Mouse (Mus musculus) heart, postnatal 0 days (tissue): ENCODE data around the gene Ankrd65. TPM values are rescaled to one million over a fixed set of nuclear protein-coding genes. Genes with fewer than 3 reads are reported as not detected.
"Not testable (repeated sequence)": the region's sequence is repeated elsewhere in the genome, so short reads cannot be mapped to it uniquely, and the experiment has no call there.

Experiments
- ATAC-seq: fragments of 200-750 bp; cut with Nextera tagmentation; 2 replicates; pipeline ENCODE4 v1.8.0; 2017; ENCODE audit warnings: low read depth, moderate number of reproducible peaks, moderate library complexity; ENCODE audit not compliant: insufficient read depth
- DNase-seq: peaks from one replicate; pipeline ENCODE4 v3.0.0-alpha.2; 2016; ENCODE audit warnings: low spot score
- H3K27ac ChIP-seq: fragments of 300-500 bp; sonication (generic); 2 replicates; pipeline ENCODE4 v1.5.1; 2014; ENCODE audit warnings: low read depth, mild to moderate bottlenecking
- H3K27me3 ChIP-seq: fragments of 300-500 bp; sonication (generic); 2 replicates; pipeline ENCODE4 v1.6.1; 2014; ENCODE audit warnings: low read length, mixed read lengths; ENCODE audit not compliant: control insufficient read depth, insufficient read depth
- H3K36me3 ChIP-seq: fragments of 300-500 bp; sonication (generic); replicated peaks from 2 replicates; pipeline ENCODE4 v1.6.1; 2014; ENCODE audit warnings: low read length, mixed read lengths; ENCODE audit not compliant: control insufficient read depth, insufficient read depth
- H3K4me1 ChIP-seq: fragments of 300-500 bp; sonication (generic); 2 replicates; pipeline ENCODE4 v1.6.1; 2014; ENCODE audit warnings: antibody characterized with exemption; ENCODE audit not compliant: control insufficient read depth, insufficient read depth
- H3K4me2 ChIP-seq: fragments of 300-500 bp; sonication (generic); 2 replicates; pipeline ENCODE4 v1.6.1; 2014; ENCODE audit warnings: low read depth, mild to moderate bottlenecking, low read length, moderate library complexity
- H3K4me3 ChIP-seq: fragments of 300-500 bp; sonication (generic); 2 replicates; pipeline ENCODE4 v1.5.1; 2014; ENCODE audit warnings: low read depth, low read length
- H3K9ac ChIP-seq: fragments of 300-500 bp; sonication (generic); replicated peaks from 2 replicates; pipeline ENCODE4 v1.6.1; 2014; ENCODE audit warnings: low read depth, low read length, mixed read lengths
- H3K9me3 ChIP-seq: fragments of 300-500 bp; sonication (generic); replicated peaks from 2 replicates; pipeline ENCODE4 v1.6.1; 2016; ENCODE audit warnings: low read length; ENCODE audit not compliant: control insufficient read depth
- CTCF ChIP-seq: IDR thresholded peaks from 2 replicates; pipeline ENCODE4 v1.5.1; 2016; ENCODE audit warnings: antibody characterized with exemption, control low read depth, low read depth
- EP300 ChIP-seq: IDR thresholded peaks from 2 replicates; pipeline ENCODE4 v1.6.1; 2016; ENCODE audit warnings: antibody characterized with exemption, low read depth
- WGBS: fragments of 180-500 bp; shearing (Covaris S2); extraction: QIAGEN DNeasy Blood & Tissue Kit; methylation state at CpG from one replicate; pipeline ENCODE4 v1.1.7; 2014; 5-methylcytosine and 5-hydroxymethylcytosine counted together
- polyA plus RNA-seq: library from polyadenylated mRNA; unstranded; fragments of >200 nt; fragmentation: Nextera tagmentation; extraction: Ambion mirVana; gene quantifications from 2 replicates; pipeline ENCODE4 v1.2.1, GENCODE M21; 2015
- total RNA-seq: library from RNA; depleted of rRNA; stranded (reverse); fragments of >200 nt; gene quantifications from 2 replicates; pipeline ENCODE4 v1.2.3, GENCODE M21; 2014; ENCODE audit warnings: low replicate concordance

Ankrd65 gene
- total and polyA plus RNA-seq, 2 experiments from 2014 or later: not detected

- 26% methylated on average over 16 of the region's 16 CpGs for WGBS
- ATAC-seq (peak; percentile 59), DNase-seq (no peak)
- Histone ChIP-seq H3K9me3 (no peaks in the 10 kb centered on the region), H3K4me1 (peaks cover 15% of the 10 kb centered on the region), H3K27me3 (no peaks in the 10 kb centered on the region), H3K9ac (peak overlapping the region; percentile 81), H3K36me3 (no peaks in the 10 kb centered on the region), H3K4me2 (peak overlapping the region; percentile 79), H3K27ac (peak overlapping the region; percentile 85), H3K4me3 (peak overlapping the region; percentile 61)
- no peak for TF ChIP-seq CTCF
- TF ChIP-seq EP300: no peak
Measured at GRCm38 (mm10) chr4:155783486-155784080, 6.7 kb upstream of the Ankrd65 start.

- Histone ChIP-seq H3K36me3 (no peaks in the 10 kb centered on the region), H3K27me3 (no peaks in the 10 kb centered on the region), H3K4me2 (peak overlapping the region; percentile 79), H3K9me3 (no peaks in the 10 kb centered on the region), H3K27ac (peak overlapping the region; percentile 85), H3K9ac (peak overlapping the region; percentile 81), H3K4me1 (peaks cover 15% of the 10 kb centered on the region), H3K4me3 (peak overlapping the region; percentile 61)
- ATAC-seq: peak; percentile 79
- TF ChIP-seq EP300 (peak; percentile 49; the same call in 1 of the 2 replicates), CTCF (peak; percentile 72)
- peak; percentile 80 for DNase-seq
- WGBS: under 1% methylated on average over 52 of the region's 52 CpGs
Measured at GRCm38 (mm10) chr4:155784081-155784701, 6.0 kb upstream of the Ankrd65 start.

DNA sequence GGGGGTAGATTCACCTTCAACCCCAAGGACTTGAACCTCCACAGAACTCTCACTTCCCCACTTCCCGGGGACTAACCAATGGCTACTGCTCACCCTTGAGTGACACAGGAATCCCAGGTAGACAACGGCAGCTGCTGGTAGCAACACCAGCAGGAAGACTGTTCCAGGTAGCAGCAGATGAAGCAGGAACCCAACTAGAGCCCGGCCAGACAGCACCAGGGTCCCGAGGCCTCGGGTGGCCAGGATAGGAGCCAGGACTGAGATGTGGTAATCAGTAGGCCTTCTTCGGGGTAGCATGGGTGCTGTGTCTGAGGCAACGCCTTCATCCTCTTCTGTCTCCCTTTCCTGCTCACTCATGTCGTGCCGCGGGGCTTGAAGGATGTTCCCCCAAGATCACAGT, 5.0 kb upstream of the Ankrd65 start:
- ATAC-seq: no peak
- WGBS: 62% methylated on average over 10 of the region's 10 CpGs

DNA sequence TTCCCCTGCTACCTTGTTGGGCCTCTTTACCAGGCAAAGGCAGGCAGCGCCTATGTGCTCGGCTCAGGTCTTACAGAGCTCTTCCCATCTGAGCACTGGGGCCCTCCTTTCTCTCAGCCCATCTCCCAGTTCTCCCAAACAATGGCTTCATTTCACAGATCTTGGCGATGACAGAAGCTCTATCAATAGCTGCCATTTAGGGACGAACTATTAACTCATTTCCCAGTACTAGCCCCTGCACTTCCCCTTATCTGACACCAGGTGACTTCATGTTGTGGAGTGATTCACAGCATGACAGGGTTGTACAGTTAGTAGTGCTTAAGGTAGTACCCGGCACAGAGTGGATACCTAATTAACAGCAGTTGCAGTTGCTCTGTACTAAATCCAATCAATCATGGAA, 4.4 kb upstream of the Ankrd65 start, which contains the start of gene Tmem88b:
Tmem88b (minus strand) TSS at position 56 of the 400 bp plus-strand sequence.
- DNase-seq (no peak), ATAC-seq (peak; percentile 8; the same call in 1 of the 2 replicates)
- TF ChIP-seq CTCF: 0 out of 2 replicates have a peak, but pooled peaks have one; percentile 20
- no peak for TF ChIP-seq EP300
- Histone ChIP-seq H3K36me3 (no peaks in the 10 kb centered on the region), H3K4me2 (peak within 1 kb of the TSS; percentile 79), H3K4me3 (peak within 1 kb of the TSS; percentile 61), H3K9ac (no peak within 1 kb of the TSS; the same call in 1 of the 2 replicates), H3K4me1 (peaks cover 15% of the 10 kb centered on the region), H3K27me3 (no peaks in the 10 kb centered on the region), H3K27ac (peak within 1 kb of the TSS; percentile 85), H3K9me3 (no peaks in the 10 kb centered on the region)
- 26% methylated on average over 5 of the region's 5 CpGs for WGBS

More for the DNA sequence above, 5.0 kb upstream of the Ankrd65 start:
- Histone ChIP-seq H3K4me2 (peak overlapping the region; percentile 22; the same call in 1 of the 2 replicates), H3K4me3 (no peak overlapping the region), H3K4me1 (peaks cover 15% of the 10 kb centered on the region), H3K9ac (no peak overlapping the region; the same call in 1 of the 2 replicates), H3K36me3 (no peaks in the 10 kb centered on the region), H3K27me3 (no peaks in the 10 kb centered on the region), H3K9me3 (no peaks in the 10 kb centered on the region), H3K27ac (peak overlapping the region; percentile 40)
- DNase-seq: no peak
- TF ChIP-seq CTCF: no peak
- no peak for TF ChIP-seq EP300

DNA sequence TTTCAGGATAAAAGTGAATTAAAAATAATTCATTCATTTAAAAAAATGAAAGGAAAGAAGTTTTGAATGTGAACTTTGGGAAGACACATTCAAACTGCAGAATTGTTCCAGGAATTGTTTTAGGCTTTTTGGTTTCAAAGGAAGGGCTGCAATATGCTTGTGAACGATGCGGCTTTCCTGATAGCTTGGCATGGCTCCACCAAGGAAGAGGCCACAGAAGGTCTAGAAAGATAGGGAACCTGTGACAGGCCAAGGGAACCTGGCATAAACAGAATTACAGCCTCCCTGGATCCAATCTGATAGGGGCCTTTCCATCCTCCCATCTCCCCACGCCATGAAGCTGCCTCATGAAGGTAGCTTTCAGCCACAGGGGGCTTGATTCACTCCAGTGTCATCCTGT, 1.9 kb upstream of the Ankrd65 start:
- ATAC-seq: no peak
- Histone ChIP-seq H3K9ac (no peak overlapping the region), H3K27me3 (no peaks in the 10 kb centered on the region), H3K36me3 (no peaks in the 10 kb centered on the region), H3K4me2 (no peak overlapping the region), H3K27ac (no peak overlapping the region), H3K4me3 (no peak overlapping the region), H3K4me1 (peaks cover 14% of the 10 kb centered on the region; the same call in 1 of the 2 replicates), H3K9me3 (no peaks in the 10 kb centered on the region)
- no peak for DNase-seq
- no peak for TF ChIP-seq CTCF
- TF ChIP-seq EP300: no peak
- WGBS: 48% methylated on average over 3 of the region's 3 CpGs

DNA sequence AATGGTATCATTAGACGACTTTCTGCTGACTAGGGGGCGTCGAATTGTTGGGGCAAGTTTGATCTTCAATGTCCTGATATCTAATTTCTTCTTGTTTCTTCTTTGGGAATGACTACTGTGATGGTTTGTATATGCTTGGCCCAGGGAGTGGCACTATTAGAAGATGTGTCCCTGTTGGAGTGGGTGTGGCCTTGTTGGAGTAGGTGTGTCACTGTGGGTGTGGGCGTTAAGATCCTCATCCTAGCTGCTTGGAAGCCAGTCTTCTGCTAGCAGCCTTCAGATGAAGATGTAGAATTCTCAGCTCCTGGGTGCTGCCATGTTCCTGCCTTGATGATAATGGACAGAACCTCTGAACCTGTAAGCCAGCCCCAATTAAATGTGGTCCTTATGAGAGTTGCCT, 1.4 kb upstream of the Ankrd65 start:
- ATAC-seq: not testable (repeated sequence)

More for the DNA sequence above, 1.4 kb upstream of the Ankrd65 start:
- not testable (repeated sequence) for H3K4me2 ChIP-seq, H3K4me3 ChIP-seq, H3K27me3 ChIP-seq, H3K36me3 ChIP-seq, DNase-seq, H3K9me3 ChIP-seq, H3K27ac ChIP-seq, H3K9ac ChIP-seq
- WGBS: 81% methylated on average over 4 of the region's 4 CpGs
- peaks cover 11% of the 10 kb centered on the region; the same call in 1 of the 2 replicates for H3K4me1 ChIP-seq
